Mouse (Mus musculus): ENCODE measurements around the gene Kif14. TPM values are rescaled to one million over a fixed set of nuclear protein-coding genes. Genes with fewer than 3 reads are reported as not detected.
"Not testable (repeated sequence)": the region's sequence is repeated elsewhere in the genome, so short reads cannot be mapped to it uniquely, and the experiment has no call there.

Kif14 gene
- polyA plus RNA-seq, 1 experiment from 2014 or later, result 2.7 TPM

DNA sequence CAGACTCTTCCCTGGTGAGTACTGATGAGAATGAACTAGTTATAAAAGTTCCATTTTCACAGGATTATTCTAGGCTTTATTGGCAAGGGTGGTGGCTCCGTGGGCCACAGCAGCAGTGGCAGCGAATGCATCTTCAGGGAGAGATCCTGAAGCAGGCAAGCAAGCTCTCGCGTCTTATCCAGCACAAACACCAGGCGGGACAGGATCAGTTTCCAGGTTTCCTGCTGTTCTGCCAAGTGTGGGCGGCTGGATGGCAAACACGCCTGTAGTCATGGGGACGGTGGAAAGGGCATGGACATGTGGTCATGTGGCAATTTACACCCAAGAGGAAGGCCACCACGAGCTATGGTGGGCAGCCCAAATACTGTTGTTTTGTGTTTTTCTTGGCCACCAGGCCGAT is 3.7 kb upstream of the Kif14 start:
- ATAC-seq, result no peak
- Histone ChIP-seq H3K4me3 (ENCODE audit: low read length) (no peak overlapping the region), H3K9ac (ENCODE audit: low read depth, low read length) (no peak overlapping the region), H3K27ac (ENCODE audit: low read length) (no peak overlapping the region), H3K4me1 (ENCODE audit: control insufficient read depth, insufficient read depth, low read length) (peaks cover 8% of the 10 kb centered on the region), H3K27me3 (replicated peaks; ENCODE audit: control insufficient read depth, insufficient read depth, low read length) (no peaks in the 10 kb centered on the region), H3K9me3 (ENCODE audit: control insufficient read depth, low read length) (no peaks in the 10 kb centered on the region), H3K4me2 (ENCODE audit: low read depth, low read length) (no peak overlapping the region), H3K36me3 (ENCODE audit: control insufficient read depth, insufficient read depth, low read length) (no peaks in the 10 kb centered on the region)
- WGBS, result 57% methylated on average over 10 of the region's 10 CpGs

DNA sequence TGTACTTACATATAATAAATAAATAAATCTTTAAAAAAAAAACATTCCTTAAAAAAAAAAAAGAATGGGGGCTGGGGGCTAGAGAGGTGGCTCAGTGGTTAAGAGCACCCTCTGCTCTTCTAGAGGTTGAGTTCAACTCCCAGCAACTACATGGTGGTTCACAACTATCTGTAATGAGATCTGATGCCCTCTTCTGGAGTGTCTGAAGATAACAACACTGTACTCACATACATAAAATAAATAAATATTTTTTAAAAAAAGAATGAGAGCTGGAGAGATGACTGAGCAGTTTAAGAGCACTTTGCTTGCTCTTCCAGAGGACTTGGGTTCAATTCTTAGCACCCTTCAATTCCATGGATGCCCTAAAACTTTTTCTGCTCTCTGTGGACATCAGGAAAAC is 975 bp upstream of the Kif14 start:
- H3K4me2 ChIP-seq (ENCODE audit: low read depth, low read length), result no peak overlapping the region
- no peak overlapping the region for H3K9ac ChIP-seq (ENCODE audit: low read depth, low read length)
- no peak for ATAC-seq
- H3K27ac ChIP-seq (ENCODE audit: low read length), result no peak overlapping the region
- no peak overlapping the region for H3K4me3 ChIP-seq (ENCODE audit: low read length)
- peaks cover 8% of the 10 kb centered on the region for H3K4me1 ChIP-seq (ENCODE audit: control insufficient read depth, insufficient read depth, low read length)
- H3K27me3 ChIP-seq (replicated peaks; ENCODE audit: control insufficient read depth, insufficient read depth, low read length), result no peaks in the 10 kb centered on the region
- H3K9me3 ChIP-seq (ENCODE audit: control insufficient read depth, low read length), result no peaks in the 10 kb centered on the region
- no peaks in the 10 kb centered on the region for H3K36me3 ChIP-seq (ENCODE audit: control insufficient read depth, insufficient read depth, low read length)

- no peaks in the 10 kb centered on the region for H3K27me3 ChIP-seq (replicated peaks; ENCODE audit: control insufficient read depth, insufficient read depth, low read length)
- no peak overlapping the region for H3K4me2 ChIP-seq (ENCODE audit: low read depth, low read length)
- H3K9me3 ChIP-seq (ENCODE audit: control insufficient read depth, low read length), result no peaks in the 10 kb centered on the region
- H3K4me3 ChIP-seq (ENCODE audit: low read length), result no peak overlapping the region
- WGBS, result 92% methylated on average over 4 of the region's 4 CpGs
- H3K9ac ChIP-seq (ENCODE audit: low read depth, low read length), result no peak overlapping the region
- H3K27ac ChIP-seq (ENCODE audit: low read length), result no peak overlapping the region
- no peak for ATAC-seq
- H3K4me1 ChIP-seq (ENCODE audit: control insufficient read depth, insufficient read depth, low read length), result peaks cover 8% of the 10 kb centered on the region
- H3K36me3 ChIP-seq (ENCODE audit: control insufficient read depth, insufficient read depth, low read length), result 0 out of 2 replicates have a peak, but pooled peaks cover 2% of the 10 kb centered on the region
Measured at GRCm38 (mm10) chr1:136469408-136469807, 3.3 kb downstream of the Kif14 start.

GRCm38 (mm10) chr1:136470471-136470870 is 4.3 kb downstream of the Kif14 start:
- H3K4me2 ChIP-seq (ENCODE audit: low read depth, low read length), result no peak overlapping the region

DNA sequence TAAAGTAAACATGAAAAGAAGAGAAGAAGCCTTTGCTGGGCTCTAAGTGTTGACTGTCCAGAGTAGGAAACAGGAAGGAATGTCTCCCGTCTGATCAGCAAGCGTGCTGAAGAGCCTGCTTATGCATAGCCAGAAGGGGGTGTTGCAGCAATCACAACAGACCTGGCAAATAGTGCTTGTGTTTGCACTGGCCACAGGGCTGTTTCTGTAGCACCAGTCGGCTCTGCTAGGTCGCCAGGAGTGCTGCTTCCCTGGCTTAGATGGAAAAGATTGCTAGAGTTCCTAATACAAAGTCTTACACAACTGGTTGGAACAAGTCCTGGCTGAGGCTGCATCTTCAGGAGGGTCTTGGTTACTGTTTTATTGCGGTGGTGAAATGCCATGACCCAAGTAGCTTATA is 25.5 kb downstream of the Kif14 start:
- H3K36me3 ChIP-seq (ENCODE audit: control insufficient read depth, insufficient read depth, low read length), result peaks cover 9% of the 10 kb centered on the region; the same call in 1 of the 2 replicates

More at GRCm38 (mm10) chr1:136470471-136470870, 4.3 kb downstream of the Kif14 start:
- Histone ChIP-seq H3K4me3 (ENCODE audit: low read length) (no peak overlapping the region), H3K27ac (ENCODE audit: low read length) (no peak overlapping the region), H3K4me1 (ENCODE audit: control insufficient read depth, insufficient read depth, low read length) (peaks cover 8% of the 10 kb centered on the region), H3K9me3 (ENCODE audit: control insufficient read depth, low read length) (no peaks in the 10 kb centered on the region), H3K27me3 (replicated peaks; ENCODE audit: control insufficient read depth, insufficient read depth, low read length) (no peaks in the 10 kb centered on the region), H3K36me3 (ENCODE audit: control insufficient read depth, insufficient read depth, low read length) (0 out of 2 replicates have a peak, but pooled peaks cover 2% of the 10 kb centered on the region), H3K9ac (ENCODE audit: low read depth, low read length) (no peak overlapping the region)
- no peak for ATAC-seq
- WGBS, result 31% methylated on average over 6 of the region's 6 CpGs

DNA sequence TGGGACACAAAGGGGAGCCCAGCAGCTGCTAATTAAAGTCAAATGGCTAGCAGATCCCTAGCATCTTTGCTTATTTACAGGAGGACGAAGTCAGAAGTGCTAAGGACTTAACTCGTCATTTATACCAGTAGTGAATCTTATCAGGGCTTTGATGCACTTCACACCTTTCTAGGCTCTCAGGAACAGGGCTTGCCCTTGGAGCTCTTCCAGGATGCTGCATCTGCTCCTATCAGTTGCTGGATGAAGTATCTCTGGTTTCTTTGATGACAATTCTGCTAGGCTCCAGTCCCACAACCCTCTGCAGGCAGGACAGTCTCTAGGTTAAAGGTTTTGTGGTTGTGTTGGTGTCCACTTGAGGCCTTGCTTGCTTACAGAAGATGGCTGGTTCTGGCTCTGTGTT is 26.1 kb downstream of the Kif14 start:
- WGBS, result 81% methylated on average over 2 of the region's 2 CpGs
- Histone ChIP-seq H3K4me3 (ENCODE audit: low read length) (no peak overlapping the region), H3K27me3 (replicated peaks; ENCODE audit: control insufficient read depth, insufficient read depth, low read length) (no peaks in the 10 kb centered on the region), H3K4me1 (ENCODE audit: control insufficient read depth, insufficient read depth, low read length) (no peaks in the 10 kb centered on the region), H3K4me2 (ENCODE audit: low read depth, low read length) (no peak overlapping the region), H3K27ac (ENCODE audit: low read length) (no peak overlapping the region), H3K9me3 (ENCODE audit: control insufficient read depth, low read length) (no peaks in the 10 kb centered on the region), H3K36me3 (ENCODE audit: control insufficient read depth, insufficient read depth, low read length) (peaks cover 9% of the 10 kb centered on the region; the same call in 1 of the 2 replicates), H3K9ac (ENCODE audit: low read depth, low read length) (no peak overlapping the region)
- no peak for ATAC-seq

More for the DNA sequence above, 25.5 kb downstream of the Kif14 start:
- ATAC-seq, result no peak
- no peak overlapping the region for H3K9ac ChIP-seq (ENCODE audit: low read depth, low read length)
- H3K4me3 ChIP-seq (ENCODE audit: low read length), result no peak overlapping the region
- 70% methylated on average over 5 of the region's 5 CpGs for WGBS
- no peaks in the 10 kb centered on the region for H3K4me1 ChIP-seq (ENCODE audit: control insufficient read depth, insufficient read depth, low read length)
- H3K9me3 ChIP-seq (ENCODE audit: control insufficient read depth, low read length), result no peaks in the 10 kb centered on the region
- no peak overlapping the region for H3K4me2 ChIP-seq (ENCODE audit: low read depth, low read length)
- no peaks in the 10 kb centered on the region for H3K27me3 ChIP-seq (replicated peaks; ENCODE audit: control insufficient read depth, insufficient read depth, low read length)
- no peak overlapping the region for H3K27ac ChIP-seq (ENCODE audit: low read length)

- no peak overlapping the region for H3K4me3 ChIP-seq (ENCODE audit: low read length)
- no peaks in the 10 kb centered on the region for H3K27me3 ChIP-seq (replicated peaks; ENCODE audit: control insufficient read depth, insufficient read depth, low read length)
- peaks cover 8% of the 10 kb centered on the region; the same call in 1 of the 2 replicates for H3K36me3 ChIP-seq (ENCODE audit: control insufficient read depth, insufficient read depth, low read length)
- no peak for ATAC-seq
- peaks cover 3% of the 10 kb centered on the region; the same call in 1 of the 2 replicates for H3K9me3 ChIP-seq (ENCODE audit: control insufficient read depth, low read length)
- no peak overlapping the region for H3K4me2 ChIP-seq (ENCODE audit: low read depth, low read length)
- WGBS, result 90% methylated on average over 13 of the region's 13 CpGs
- H3K27ac ChIP-seq (ENCODE audit: low read length), result no peak overlapping the region
- no peaks in the 10 kb centered on the region for H3K4me1 ChIP-seq (ENCODE audit: control insufficient read depth, insufficient read depth, low read length)
- H3K9ac ChIP-seq (ENCODE audit: low read depth, low read length), result no peak overlapping the region
Measured at GRCm38 (mm10) chr1:136499317-136499716, 33.2 kb downstream of the Kif14 start.

GRCm38 (mm10) chr1:136502936-136503335 is 36.8 kb downstream of the Kif14 start:
- no peaks in the 10 kb centered on the region for H3K4me1 ChIP-seq (ENCODE audit: control insufficient read depth, insufficient read depth, low read length)
- H3K4me2 ChIP-seq (ENCODE audit: low read depth, low read length), result no peak overlapping the region
- H3K9me3 ChIP-seq (ENCODE audit: control insufficient read depth, low read length), result peaks cover 3% of the 10 kb centered on the region; the same call in 1 of the 2 replicates
- WGBS, result 98% methylated on average over 8 of the region's 8 CpGs
- no peak overlapping the region for H3K9ac ChIP-seq (ENCODE audit: low read depth, low read length)
- no peak overlapping the region for H3K4me3 ChIP-seq (ENCODE audit: low read length)
- H3K27ac ChIP-seq (ENCODE audit: low read length), result no peak overlapping the region
- H3K36me3 ChIP-seq (ENCODE audit: control insufficient read depth, insufficient read depth, low read length), result peaks cover 10% of the 10 kb centered on the region; the same call in 1 of the 2 replicates
- H3K27me3 ChIP-seq (replicated peaks; ENCODE audit: control insufficient read depth, insufficient read depth, low read length), result no peaks in the 10 kb centered on the region
- ATAC-seq, result no peak

GRCm38 (mm10) chr1:136506255-136506654 is 40.1 kb downstream of the Kif14 start:
- peaks cover 10% of the 10 kb centered on the region; the same call in 1 of the 2 replicates for H3K36me3 ChIP-seq (ENCODE audit: control insufficient read depth, insufficient read depth, low read length)
- not testable (repeated sequence) for H3K27me3 ChIP-seq (replicated peaks; ENCODE audit: control insufficient read depth, insufficient read depth, low read length); H3K9ac ChIP-seq (ENCODE audit: low read depth, low read length); H3K4me1 ChIP-seq (ENCODE audit: control insufficient read depth, insufficient read depth, low read length); H3K4me2 ChIP-seq (ENCODE audit: low read depth, low read length); ATAC-seq; H3K27ac ChIP-seq (ENCODE audit: low read length); H3K9me3 ChIP-seq (ENCODE audit: control insufficient read depth, low read length); H3K4me3 ChIP-seq (ENCODE audit: low read length)
- 62% methylated on average over 10 of the region's 10 CpGs for whole genome bisulfite sequencing

GRCm38 (mm10) chr1:136512317-136512716 is 46.2 kb downstream of the Kif14 start:
- Histone ChIP-seq H3K27me3 (replicated peaks; ENCODE audit: control insufficient read depth, insufficient read depth, low read length) (no peaks in the 10 kb centered on the region), H3K4me1 (ENCODE audit: control insufficient read depth, insufficient read depth, low read length) (no peaks in the 10 kb centered on the region), H3K9ac (ENCODE audit: low read depth, low read length) (no peak overlapping the region), H3K9me3 (ENCODE audit: control insufficient read depth, low read length) (no peaks in the 10 kb centered on the region), H3K4me3 (ENCODE audit: low read length) (no peak overlapping the region), H3K36me3 (ENCODE audit: control insufficient read depth, insufficient read depth, low read length) (no peaks in the 10 kb centered on the region), H3K4me2 (ENCODE audit: low read depth, low read length) (no peak overlapping the region), H3K27ac (ENCODE audit: low read length) (no peak overlapping the region)
- WGBS, result 22% methylated on average over 6 of the region's 6 CpGs
- peak; percentile 53; the same call in 1 of the 2 replicates for ATAC-seq
